Mouse (Mus musculus) liver, postnatal 0 days (tissue): ENCODE results near the gene Sez6.

Experiments
- CTCF ChIP-seq: sonication (generic); IDR thresholded peaks from 2 replicates; pipeline ENCODE4 v1.5.1; 2016; ENCODE audit warnings: antibody characterized with exemption, low read depth
- EP300 ChIP-seq: IDR thresholded peaks from 2 replicates; pipeline ENCODE4 v1.6.1; 2016; ENCODE audit warnings: antibody characterized with exemption, low read depth, mild to moderate bottlenecking

DNA sequence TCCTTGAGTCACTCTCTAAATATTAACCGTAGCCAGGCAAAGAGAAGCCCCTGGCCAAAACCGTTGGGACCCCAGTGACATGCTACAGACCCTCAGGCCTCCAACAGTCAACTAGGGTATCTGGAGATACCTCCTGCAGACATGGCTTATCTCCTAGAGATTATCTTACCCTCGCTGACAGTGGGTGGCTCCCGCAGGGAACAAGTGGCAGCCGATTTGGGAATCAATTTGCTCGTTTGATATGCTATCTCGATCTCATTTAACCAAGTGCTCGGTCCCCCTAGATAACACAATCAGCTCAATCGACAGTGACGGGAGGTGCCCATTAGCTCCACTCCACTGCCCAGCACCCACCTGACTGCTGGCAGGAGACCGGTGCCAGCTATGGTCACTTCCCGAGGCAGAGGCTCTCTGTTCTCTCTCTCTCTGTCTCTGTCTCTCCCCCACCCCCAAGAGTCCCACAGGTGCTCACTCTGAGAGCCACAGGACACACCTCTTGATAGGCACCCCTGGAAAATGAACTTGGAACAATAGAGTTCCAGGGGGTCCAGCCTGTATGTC lies 19.6 kb downstream of the Sez6 start:
- TF ChIP-seq CTCF = no peak
- no peak for TF ChIP-seq EP300
